In the genomic region with DNA sequence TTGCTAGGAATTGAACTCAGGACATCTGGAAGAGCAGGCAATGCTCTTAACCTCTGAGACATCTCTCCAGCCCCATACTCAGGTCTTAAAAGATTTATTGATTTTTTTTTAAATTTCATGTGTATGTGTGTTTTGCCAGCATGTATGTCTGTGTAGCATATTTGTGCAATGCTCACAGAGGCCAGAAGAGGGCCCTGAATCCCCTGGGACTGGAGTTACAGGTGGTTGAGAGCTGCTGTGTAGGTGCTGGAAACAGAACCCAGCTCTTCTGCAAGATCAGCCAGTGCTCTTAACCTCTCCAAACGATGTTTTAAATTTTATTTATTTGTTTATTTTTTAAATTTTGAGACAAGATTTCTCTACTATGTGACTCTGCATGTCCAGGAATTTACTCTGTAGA, we compare ENCODE assay signal across 8 mouse cellular contexts.
"Had no signal": no experiment of that assay in that cellular context is flagged by ENCODE, and none has a peak within 500 bp of the region (broad histone marks: within the 10 kb centered on the region; RNA-seq: fewer than 3 reads in every experiment).

No protein-coding gene starts in this region.

- DNase-seq: kidney, adult 18-20 months; kidney, postnatal 25 days; layer of hippocampus, adult 9-11 months; left cerebral cortex, postnatal 4 days; lung, adult 18-20 months; retina, postnatal 1 day; right cerebral cortex, postnatal 4 days; spleen, adult 18-20 months had no signal
